Mouse (Mus musculus) limb, embryonic 14.5 days (tissue): Measurements from ENCODE around the gene Frmd8. TPM values are rescaled to one million over a fixed set of nuclear protein-coding genes. Genes with fewer than 3 reads are reported as not detected.
A peak's percentile ranks its signal among the peaks of the same experiment; 100 is the strongest.

Experiments
- ATAC-seq: fragments of 200-750 bp; cut with Nextera tagmentation; 2 replicates; pipeline ENCODE4 v1.8.0; 2017; ENCODE audit warnings: low read depth, moderate number of reproducible peaks, moderate TSS enrichment; ENCODE audit not compliant: low FRiP score
- DNase-seq: peaks from one replicate; pipeline ENCODE4 v3.0.0-alpha.2; 2015; ENCODE audit warnings: low spot score
- H3K27ac ChIP-seq: fragments of 300-500 bp; sonication (generic); replicated peaks from 2 replicates; pipeline ENCODE4 v1.5.1; 2014; ENCODE audit warnings: low read depth, mild to moderate bottlenecking, low read length, moderate library complexity, mixed read lengths
- H3K27me3 ChIP-seq: fragments of 300-500 bp; sonication (generic); 2 replicates; pipeline ENCODE4 v1.6.1; 2014; ENCODE audit warnings: low read length, mixed read lengths; ENCODE audit not compliant: control insufficient read depth, insufficient read depth
- H3K36me3 ChIP-seq: fragments of 300-500 bp; sonication (generic); 2 replicates; pipeline ENCODE4 v1.6.1; 2014; ENCODE audit warnings: mild to moderate bottlenecking, low read length, moderate library complexity, mixed read lengths; ENCODE audit not compliant: control insufficient read depth, insufficient read depth
- H3K4me1 ChIP-seq: fragments of 300-500 bp; sonication (generic); 2 replicates; pipeline ENCODE4 v1.6.1; 2014; ENCODE audit warnings: antibody characterized with exemption, low read length, mixed read lengths; ENCODE audit not compliant: control insufficient read depth, insufficient read depth
- H3K4me2 ChIP-seq: fragments of 300-500 bp; sonication (generic); replicated peaks from 2 replicates; pipeline ENCODE4 v1.6.1; 2014; ENCODE audit warnings: low read depth, mild to moderate bottlenecking, low read length, moderate library complexity; ENCODE audit not compliant: severe bottlenecking
- H3K4me3 ChIP-seq: fragments of 300-500 bp; sonication (generic); replicated peaks from 2 replicates; pipeline ENCODE4 v1.5.1; 2014; ENCODE audit warnings: low read length
- H3K9ac ChIP-seq: fragments of 300-500 bp; sonication (generic); 2 replicates; pipeline ENCODE4 v1.6.1; 2014; ENCODE audit warnings: mild to moderate bottlenecking, low read depth, low read length, moderate library complexity; ENCODE audit not compliant: severe bottlenecking
- H3K9me3 ChIP-seq: fragments of 300-500 bp; sonication (generic); 2 replicates; pipeline ENCODE4 v1.6.1; 2016; ENCODE audit warnings: low read length; ENCODE audit not compliant: control insufficient read depth
- POLR2A ChIP-seq: fragments of 200-500 bp; IDR thresholded peaks from 2 replicates; pipeline ENCODE4 v1.8.0; 2012; ENCODE audit warnings: inconsistent platforms, mild to moderate bottlenecking, moderate library complexity, borderline replicate concordance; ENCODE audit not compliant: insufficient read depth, insufficient read length; ENCODE audit errors: extremely low read depth
- WGBS: fragments of 180-500 bp; shearing (Covaris S2); extraction: QIAGEN DNeasy Blood & Tissue Kit; methylation state at CpG from one replicate; pipeline ENCODE4 v1.1.7; 2014; 5-methylcytosine and 5-hydroxymethylcytosine counted together
- polyA plus RNA-seq, 2 experiments: library from polyadenylated mRNA; depleted of rRNA in 1 of 2; stranded (reverse) in 1 of 2; unstranded in 1 of 2; fragments of >200 nt; fragmentation: Nextera tagmentation in 1 of 2; extraction: Ambion mirVana in 1 of 2; gene quantifications; 2 replicates each; pipeline versions ENCODE4 v1.2.1 to v1.2.3; 2012 to 2014

Frmd8 gene
- polyA plus RNA-seq, 2 experiments, result 22.7 TPM

- no peak overlapping the region for H3K9ac ChIP-seq
- peaks cover 7% of the 10 kb centered on the region; the same call in 1 of the 2 replicates for H3K4me1 ChIP-seq
- H3K27me3 ChIP-seq, result no peaks in the 10 kb centered on the region
- ATAC-seq (no peak), DNase-seq (no peak)
- H3K4me2 ChIP-seq, result no peak overlapping the region
- no peak for TF ChIP-seq POLR2A
- no peaks in the 10 kb centered on the region for H3K9me3 ChIP-seq
- WGBS, result 90% methylated on average over 13 of the region's 13 CpGs
- H3K4me3 ChIP-seq, result 0 out of 2 replicates have a peak overlapping the region, but pooled peaks have one; percentile 58
- peaks cover 14% of the 10 kb centered on the region for H3K36me3 ChIP-seq
- H3K27ac ChIP-seq, result no peak overlapping the region
Observed at GRCm38 (mm10) chr19:5892735-5893134, 17.7 kb upstream of the Frmd8 start.

GRCm38 (mm10) chr19:5892262-5892661 is 17.2 kb upstream of the Frmd8 start:
- H3K9me3 ChIP-seq, result no peaks in the 10 kb centered on the region
- no peak overlapping the region for H3K4me2 ChIP-seq
- H3K4me3 ChIP-seq, result no peak overlapping the region
- H3K27me3 ChIP-seq, result no peaks in the 10 kb centered on the region
- WGBS, result 90% methylated on average over 7 of the region's 7 CpGs
- peaks cover 14% of the 10 kb centered on the region for H3K36me3 ChIP-seq
- H3K9ac ChIP-seq, result no peak overlapping the region
- DNase-seq (no peak), ATAC-seq (no peak)
- H3K27ac ChIP-seq, result no peak overlapping the region
- TF ChIP-seq POLR2A, result no peak
- peaks cover 7% of the 10 kb centered on the region; the same call in 1 of the 2 replicates for H3K4me1 ChIP-seq

GRCm38 (mm10) chr19:5891521-5892258 is 16.6 kb upstream of the Frmd8 start:
- 90% methylated on average over 12 of the region's 12 CpGs for WGBS
- ATAC-seq (no peak), DNase-seq (no peak)
- Histone ChIP-seq H3K4me1 (peaks cover 7% of the 10 kb centered on the region; the same call in 1 of the 2 replicates), H3K27ac (no peak overlapping the region), H3K9me3 (no peaks in the 10 kb centered on the region), H3K36me3 (peaks cover 11% of the 10 kb centered on the region), H3K4me2 (no peak overlapping the region), H3K9ac (no peak overlapping the region), H3K27me3 (no peaks in the 10 kb centered on the region), H3K4me3 (no peak overlapping the region)
- no peak for TF ChIP-seq POLR2A

- DNase-seq (no peak), ATAC-seq (no peak)
- Histone ChIP-seq H3K27ac (no peak overlapping the region), H3K4me1 (peaks cover 7% of the 10 kb centered on the region; the same call in 1 of the 2 replicates), H3K9me3 (no peaks in the 10 kb centered on the region), H3K4me2 (no peak overlapping the region), H3K4me3 (no peak overlapping the region), H3K9ac (no peak overlapping the region), H3K36me3 (no peaks in the 10 kb centered on the region), H3K27me3 (no peaks in the 10 kb centered on the region)
- WGBS, result 82% methylated on average over 4 of the region's 4 CpGs
- TF ChIP-seq POLR2A, result no peak
Observed at GRCm38 (mm10) chr19:5889211-5889610, 14.1 kb upstream of the Frmd8 start.

GRCm38 (mm10) chr19:5887234-5887815 is 12.3 kb upstream of the Frmd8 start:
- no peak for TF ChIP-seq POLR2A

More at GRCm38 (mm10) chr19:5887234-5887815, 12.3 kb upstream of the Frmd8 start:
- H3K4me1 ChIP-seq, result no peaks in the 10 kb centered on the region
- no peaks in the 10 kb centered on the region for H3K36me3 ChIP-seq
- no peak overlapping the region for H3K4me3 ChIP-seq
- no peak overlapping the region for H3K27ac ChIP-seq
- WGBS, result 71% methylated on average over 3 of the region's 3 CpGs
- ATAC-seq (no peak), DNase-seq (no peak)
- no peak overlapping the region for H3K4me2 ChIP-seq
- no peaks in the 10 kb centered on the region for H3K9me3 ChIP-seq
- no peaks in the 10 kb centered on the region for H3K27me3 ChIP-seq
- no peak overlapping the region for H3K9ac ChIP-seq
